Mouse (Mus musculus) spleen, embryonic (tissue): ENCODE results near the gene Rbm7.
"Not testable (repeated sequence)": the region's sequence is repeated elsewhere in the genome, so short reads cannot be mapped to it uniquely, and the experiment has no call there.

ENCODE experiments used
- CTCF ChIA-PET: fragments of 350-600 bp; sonication (Branson Sonifier 250); formaldehyde crosslinking; loops from one replicate; lab custom pipeline; 2022; lab: Charles Lee

The Rbm7 gene

GRCm38 (mm10) chr9:48494817-48495547, at the start of gene Rbm7, which contains the start of gene Gm5617:
Gene Rbm7, minus strand, starts transcription at chr9:48495299.
Gene Gm5617, plus strand, starts transcription at chr9:48495442.
- CTCF ChIA-PET = interaction anchor here (0.6 to 1.4 kb wide), 5 partner anchors 9 to 228 kb away, joined by 3 to 4 read pairs (median 3); no protein-coding TSS in a partner anchor

DNA sequence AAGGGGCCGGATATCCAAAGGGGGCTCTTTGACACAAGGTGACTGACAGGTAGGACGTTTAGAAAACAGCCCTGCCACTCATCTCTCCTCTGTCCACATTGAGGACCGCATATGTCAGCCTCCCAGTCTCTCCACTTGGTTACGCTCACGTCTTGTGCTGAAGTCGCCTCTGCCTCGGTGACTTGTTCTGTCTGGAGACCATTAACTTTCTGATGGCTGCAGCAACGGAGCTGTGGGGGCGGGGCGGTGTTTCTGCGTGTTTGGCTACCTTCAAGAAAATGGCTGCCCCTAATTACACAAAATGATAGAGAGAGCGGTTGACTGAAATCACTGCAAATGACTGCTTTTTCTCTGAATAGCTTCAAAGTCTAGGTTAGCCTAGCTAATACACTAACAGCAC, 43.6 kb upstream of the Rbm7 start:
- CTCF ChIA-PET = no interaction called here

DNA sequence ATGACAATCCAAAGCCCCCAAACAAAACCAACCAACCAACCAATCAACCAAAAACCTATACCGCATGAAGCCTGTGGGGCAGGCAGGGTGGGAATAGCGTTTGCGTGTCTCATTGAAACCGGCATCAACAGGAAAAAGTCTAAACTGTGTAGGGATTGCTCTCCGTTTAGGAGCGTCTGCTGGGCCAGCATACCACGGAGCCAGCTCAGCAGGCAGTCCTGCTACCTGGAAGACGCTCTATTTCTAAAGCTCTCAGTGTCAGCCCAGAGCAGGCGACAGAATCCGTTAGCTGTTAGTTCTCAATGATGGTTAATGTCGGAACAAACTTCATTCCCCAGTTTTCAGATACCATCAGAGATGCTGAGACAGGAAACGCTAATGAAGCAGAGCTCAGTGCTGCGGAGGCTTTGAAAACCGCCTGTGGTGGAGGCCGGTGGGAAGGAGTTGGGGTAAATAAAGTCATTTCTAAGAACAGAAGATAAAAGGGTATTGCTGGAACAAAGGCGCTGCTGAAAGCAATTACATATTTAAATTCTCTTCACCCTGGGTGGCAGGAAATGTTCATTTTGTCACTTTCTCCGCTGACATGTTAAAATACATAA, 43.0 kb upstream of the Rbm7 start:
- CTCF ChIA-PET = no interaction called here

GRCm38 (mm10) chr9:48537616-48538015, 42.5 kb upstream of the Rbm7 start:
- CTCF ChIA-PET = interaction anchor here (0.6 kb wide), 1 partner anchor 93 kb away, joined by 3 read pairs; no protein-coding TSS in a partner anchor

- CTCF ChIA-PET = interaction anchor here (0.6 kb wide), 1 partner anchor 40 kb away, joined by 3 read pairs; no protein-coding TSS in a partner anchor
Observed at GRCm38 (mm10) chr9:48536414-48536813, 41.3 kb upstream of the Rbm7 start.

- CTCF ChIA-PET = interaction anchor here (0.6 kb wide), 1 partner anchor 439 kb away, joined by 3 read pairs; no protein-coding TSS in a partner anchor
Observed at GRCm38 (mm10) chr9:48532730-48533129, 37.6 kb upstream of the Rbm7 start.

- CTCF ChIA-PET = interaction anchor here (0.6 kb wide), 1 partner anchor 439 kb away, joined by 3 read pairs; no protein-coding TSS in a partner anchor
Observed at GRCm38 (mm10) chr9:48532203-48532602, 37.1 kb upstream of the Rbm7 start.

DNA sequence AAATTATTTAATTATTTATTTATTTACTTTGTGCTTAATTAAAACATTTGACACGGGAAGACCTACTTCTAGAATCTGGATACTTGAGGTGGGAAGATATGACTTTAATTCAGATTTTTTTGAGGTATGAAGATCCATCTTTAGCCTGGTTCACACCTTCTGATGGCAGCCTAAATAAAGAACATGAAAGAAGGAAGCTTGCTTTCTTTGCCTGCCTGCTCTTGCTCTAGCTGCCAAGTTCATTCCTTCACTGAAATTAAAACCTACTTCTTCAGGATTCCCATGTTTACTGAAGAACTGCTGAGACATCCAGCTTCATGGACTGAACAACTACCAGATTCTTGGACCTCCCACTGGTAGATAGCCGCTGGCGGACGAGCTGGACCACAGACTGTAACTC, 36.2 kb upstream of the Rbm7 start:
- CTCF ChIA-PET = no interaction called here

DNA sequence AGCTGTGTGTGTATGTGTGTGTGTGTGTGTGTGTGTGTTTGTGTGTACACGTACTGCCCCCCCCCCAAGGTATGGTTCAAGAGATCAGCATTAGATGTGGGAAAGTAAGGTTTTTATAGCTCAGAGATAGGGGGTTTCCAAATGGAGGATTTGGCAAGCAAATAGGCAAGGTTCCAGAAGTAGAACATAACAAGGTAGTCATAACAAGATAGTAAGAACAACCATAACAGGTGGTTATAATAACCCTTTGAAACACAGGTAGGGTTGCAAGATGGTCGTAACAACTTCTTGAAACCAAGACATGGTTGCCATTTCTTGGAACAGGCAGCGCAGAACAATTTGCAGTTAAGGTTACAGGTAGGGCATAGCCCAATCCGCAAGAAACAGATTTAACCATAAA, 31.4 kb upstream of the Rbm7 start:
- CTCF ChIA-PET = no interaction called here

DNA sequence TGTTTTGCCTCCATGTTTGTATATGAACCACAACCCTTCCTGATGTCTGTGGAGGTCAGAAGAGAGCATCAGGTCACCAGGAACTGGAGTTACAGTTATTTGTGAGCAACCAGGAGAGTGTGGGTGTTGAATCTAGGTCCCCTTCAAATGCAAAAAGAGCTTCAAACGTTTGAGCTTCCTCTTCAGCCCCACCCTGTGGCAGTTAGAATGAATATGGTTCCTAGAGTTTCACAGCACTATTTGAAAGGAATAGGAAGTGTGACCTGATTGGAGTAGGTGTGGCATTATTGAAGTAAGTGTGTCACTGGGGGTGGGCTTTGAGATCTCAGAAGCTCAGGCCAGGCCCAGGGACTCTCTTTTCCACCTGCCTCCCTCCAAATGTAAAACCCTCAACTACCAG, 30.5 kb upstream of the Rbm7 start:
- CTCF ChIA-PET = no interaction called here

DNA sequence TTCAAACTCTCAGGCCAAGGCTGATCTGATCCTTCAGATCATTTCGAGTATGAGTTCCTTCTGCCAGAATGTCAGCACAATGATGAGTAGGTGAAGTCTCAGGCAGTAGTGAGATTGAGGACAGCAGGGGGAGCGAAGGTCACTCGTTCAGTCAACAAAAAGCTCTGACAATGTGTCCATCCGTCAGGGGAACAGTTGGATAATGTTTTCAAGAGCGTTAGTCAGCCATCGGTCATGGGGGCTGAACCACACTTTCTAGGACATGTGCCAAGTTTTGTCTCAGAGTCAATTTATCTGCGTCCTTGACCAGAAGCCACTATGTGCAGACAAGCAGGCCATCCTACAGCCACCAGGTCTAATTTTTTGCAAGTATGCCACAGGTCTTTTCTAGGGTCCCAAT, 25.3 kb upstream of the Rbm7 start:
- CTCF ChIA-PET = not testable (repeated sequence)

- CTCF ChIA-PET = no interaction called here
Observed at GRCm38 (mm10) chr9:48517372-48518130, 22.5 kb upstream of the Rbm7 start.

DNA sequence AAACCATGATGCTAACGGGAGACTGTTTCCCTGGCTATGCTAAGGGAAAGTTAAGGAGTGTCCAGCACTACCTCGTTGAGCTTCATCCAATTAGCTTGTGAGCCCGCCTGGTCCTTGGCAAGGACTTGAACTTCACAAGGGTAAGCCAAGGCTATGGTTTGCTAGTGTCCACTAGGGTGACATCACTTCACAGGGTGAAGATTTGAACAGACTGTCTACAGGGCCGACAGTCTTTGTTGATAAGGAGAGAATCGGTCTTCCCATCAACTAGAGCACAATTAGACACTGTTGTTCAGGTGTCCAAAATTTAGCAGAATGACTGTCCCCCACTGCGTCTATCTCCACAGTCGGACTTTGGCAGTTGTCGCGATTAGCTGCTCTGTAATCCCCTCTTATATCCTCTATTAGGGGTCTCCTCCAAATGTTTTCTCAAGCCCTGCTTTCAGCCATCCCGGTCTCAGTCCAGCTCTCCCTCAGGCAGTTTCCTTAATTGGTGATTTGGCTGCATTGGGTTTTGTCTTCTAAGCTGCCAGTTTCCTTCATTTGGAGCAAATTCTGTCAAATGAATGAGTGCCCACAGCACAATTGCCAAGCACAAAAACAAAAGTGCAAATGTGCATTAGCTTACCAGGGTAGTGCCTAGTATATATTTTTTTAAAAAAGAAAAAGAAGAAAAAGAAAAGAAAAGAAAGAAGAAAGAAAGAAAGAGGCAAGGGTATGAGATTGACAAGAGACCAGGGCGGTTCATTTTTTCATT, 21.7 kb upstream of the Rbm7 start:
- CTCF ChIA-PET = no interaction called here

DNA sequence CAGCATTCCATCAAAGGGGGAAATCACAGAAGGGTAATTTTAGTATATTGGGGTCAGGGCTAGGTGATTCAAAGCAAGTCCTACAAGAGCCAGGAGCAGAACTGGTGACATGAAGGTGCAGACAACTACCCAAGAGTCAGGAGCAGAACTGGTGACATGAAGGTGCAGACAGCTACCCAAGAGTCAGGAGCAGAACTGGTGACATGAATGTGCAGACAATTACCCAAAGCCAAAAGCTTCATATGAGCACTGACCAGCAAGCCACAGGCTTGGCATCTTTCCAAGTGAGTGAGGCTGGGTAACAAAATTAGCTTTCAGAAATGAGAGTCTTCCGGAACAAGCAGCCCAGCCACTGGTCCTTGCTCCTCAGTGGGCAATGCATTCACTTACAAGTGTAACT, 20.2 kb upstream of the Rbm7 start:
- CTCF ChIA-PET = no interaction called here

- CTCF ChIA-PET = interaction anchor here (0.5 kb wide), 1 partner anchor 17 kb away, joined by 5 read pairs; no protein-coding TSS in a partner anchor
Observed at GRCm38 (mm10) chr9:48510134-48510533, 15.0 kb upstream of the Rbm7 start.

- CTCF ChIA-PET = no interaction called here
Observed at GRCm38 (mm10) chr9:48504741-48505365, 9.8 kb upstream of the Rbm7 start.

DNA sequence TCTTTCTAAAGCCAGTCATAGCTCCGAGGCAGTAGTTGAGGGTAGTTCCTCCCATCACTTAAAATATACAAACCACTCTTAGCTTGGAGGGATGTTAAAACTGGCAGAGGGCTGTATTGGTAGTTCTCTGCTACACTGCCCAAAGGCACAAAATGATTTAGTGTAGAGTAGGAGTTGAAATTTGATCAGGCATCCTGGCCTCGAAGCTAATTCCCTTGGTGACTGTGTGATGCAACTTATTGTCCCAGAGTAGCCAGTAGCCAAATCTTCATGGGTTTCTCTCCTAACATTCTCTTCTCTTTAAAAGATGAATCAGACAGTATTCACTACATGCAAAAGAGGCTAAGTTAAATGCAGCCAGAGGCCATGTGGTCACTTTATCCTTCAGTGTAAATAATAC, 7.9 kb upstream of the Rbm7 start:
- CTCF ChIA-PET = no interaction called here

GRCm38 (mm10) chr9:48501192-48501591, 6.1 kb upstream of the Rbm7 start:
- CTCF ChIA-PET = no interaction called here

GRCm38 (mm10) chr9:48495548-48495932, 441 bp upstream of the Rbm7 start:
- CTCF ChIA-PET = interaction anchor here (0.6 to 0.9 kb wide), 2 partner anchors 29 to 77 kb away, joined by 3 to 4 read pairs; no protein-coding TSS in a partner anchor
